Mouse (Mus musculus) ovary, postnatal 14 days (tissue): ENCODE data around the gene Angpt4.

ENCODE experiments used
- DNase-seq: peaks from one replicate; pipeline ENCODE4 v3.0.0; 2022; ENCODE audit warnings: low spot score

Gene Angpt4

DNA sequence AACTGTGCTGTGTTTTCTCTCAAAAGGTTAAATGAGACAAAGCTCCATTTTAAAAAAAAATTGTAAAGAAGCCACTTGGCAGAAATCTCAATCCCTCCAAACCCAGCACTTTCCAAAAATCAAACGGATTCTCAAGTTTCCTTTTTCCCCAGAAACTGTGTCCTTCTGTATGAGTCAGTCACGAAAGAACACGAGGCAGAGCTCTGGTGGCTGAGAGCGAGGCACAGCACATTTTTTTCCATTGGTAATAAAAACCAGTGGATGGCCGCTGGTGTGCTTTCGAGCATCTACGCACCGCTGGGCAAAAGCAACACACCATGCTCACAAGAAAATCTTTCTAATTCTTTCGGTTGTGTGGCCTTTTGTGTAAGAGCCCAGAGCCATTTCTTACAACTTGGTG, 73.0 kb downstream of the Angpt4 start:
- DNase-seq, result no peak

GRCm38 (mm10) chr2:151985426-151986172, 74.6 kb downstream of the Angpt4 start:
- no peak for DNase-seq

DNA sequence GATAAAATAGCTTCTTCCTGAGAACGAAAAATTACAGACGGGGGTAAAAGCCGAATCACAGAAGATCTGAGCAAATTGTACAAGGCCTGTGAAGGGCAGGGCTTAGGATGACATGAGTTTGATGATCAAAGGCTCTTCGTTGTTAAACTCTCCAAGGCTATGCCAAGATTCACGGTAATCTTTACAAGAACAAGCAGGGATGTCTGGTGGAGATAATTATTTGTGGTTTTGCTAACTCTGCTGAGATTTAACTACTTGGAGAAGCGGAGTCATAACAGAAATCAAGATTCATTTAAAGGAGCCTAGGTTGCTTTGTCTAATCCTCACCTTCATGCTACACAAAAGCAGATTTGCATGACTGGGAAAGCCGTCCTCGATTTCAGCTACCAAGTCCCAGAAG, 75.9 kb downstream of the Angpt4 start:
- no peak for DNase-seq

GRCm38 (mm10) chr2:151988978-151989377, 78.0 kb downstream of the Angpt4 start:
- DNase-seq, result no peak

DNA sequence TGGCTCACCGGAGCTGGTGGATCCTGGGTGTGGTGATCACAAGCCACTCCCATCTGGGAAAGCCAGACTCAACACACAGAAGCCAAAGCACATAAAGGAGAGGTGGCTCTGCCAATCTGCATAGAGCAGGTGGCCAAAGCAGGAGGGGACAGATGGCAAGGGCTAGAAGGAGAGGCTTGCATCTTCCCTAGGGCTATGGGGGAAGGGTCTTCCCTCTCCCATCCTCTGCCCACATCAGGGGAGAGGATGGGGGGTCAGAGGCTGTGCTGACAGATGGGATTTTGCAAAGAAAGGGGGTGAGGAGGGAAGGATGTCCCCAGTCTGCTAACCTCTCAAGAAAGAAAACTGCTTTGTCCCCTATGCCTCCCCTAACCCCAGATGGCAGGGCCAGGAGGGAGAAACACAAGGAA, 80.0 kb downstream of the Angpt4 start:
- DNase-seq, result no peak

GRCm38 (mm10) chr2:151991446-151991845, 80.4 kb downstream of the Angpt4 start:
- no peak for DNase-seq

- peak; percentile 67 for DNase-seq
Observed at GRCm38 (mm10) chr2:151994350-151995122, 83.5 kb downstream of the Angpt4 start.
